Mouse (Mus musculus) telencephalon, adult 2 months (tissue): ENCODE measurements around the gene Man2a2.
"Not testable (repeated sequence)": the region's sequence is repeated elsewhere in the genome, so short reads cannot be mapped to it uniquely, and the experiment has no call there.

ENCODE experiments used
- DNase-seq: peaks from one replicate; pipeline ENCODE4 v3.0.0-alpha.2; 2011; ENCODE audit warnings: low read depth, low spot score

Gene Man2a2

DNA sequence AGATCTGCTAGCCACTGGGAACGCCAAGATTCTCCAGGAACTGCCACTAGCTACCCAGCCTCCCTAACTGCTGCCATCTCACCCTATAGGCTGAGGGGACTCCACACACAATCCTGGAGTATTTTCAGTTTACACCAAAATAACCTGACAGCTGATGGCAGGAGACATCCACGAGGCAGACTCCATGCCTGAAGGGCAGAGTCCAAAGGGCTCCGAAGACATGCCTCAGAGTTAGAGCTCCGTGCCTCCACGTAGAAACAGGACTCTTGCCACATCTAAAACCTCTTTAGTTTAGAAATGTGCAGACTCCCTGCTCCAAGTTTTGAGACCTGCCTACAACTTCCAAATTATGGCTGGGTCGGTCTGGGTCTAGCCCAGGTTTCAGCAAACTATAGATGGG lies 29.4 kb upstream of the Man2a2 start:
- DNase-seq: no peak

DNA sequence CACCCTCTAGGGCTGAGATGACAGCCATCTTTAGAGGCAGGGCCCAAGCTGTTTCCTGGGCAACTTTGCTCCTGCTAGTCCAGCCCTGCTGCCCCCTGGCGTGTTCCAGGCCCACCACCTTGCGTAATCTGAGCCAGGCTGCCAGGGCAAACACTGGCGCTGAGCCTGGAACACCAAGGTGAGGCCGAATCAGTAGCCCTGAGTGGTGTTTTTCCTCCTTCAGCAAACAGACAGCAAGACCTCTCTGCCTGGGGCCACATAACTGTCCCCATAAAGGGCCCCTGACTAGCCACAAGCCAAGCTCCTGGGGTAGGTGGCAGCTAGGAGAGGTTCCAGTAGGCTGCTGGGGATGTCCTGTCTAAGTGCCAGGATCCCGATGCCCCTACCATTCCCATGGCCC lies 28.9 kb upstream of the Man2a2 start:
- no peak for DNase-seq

DNA sequence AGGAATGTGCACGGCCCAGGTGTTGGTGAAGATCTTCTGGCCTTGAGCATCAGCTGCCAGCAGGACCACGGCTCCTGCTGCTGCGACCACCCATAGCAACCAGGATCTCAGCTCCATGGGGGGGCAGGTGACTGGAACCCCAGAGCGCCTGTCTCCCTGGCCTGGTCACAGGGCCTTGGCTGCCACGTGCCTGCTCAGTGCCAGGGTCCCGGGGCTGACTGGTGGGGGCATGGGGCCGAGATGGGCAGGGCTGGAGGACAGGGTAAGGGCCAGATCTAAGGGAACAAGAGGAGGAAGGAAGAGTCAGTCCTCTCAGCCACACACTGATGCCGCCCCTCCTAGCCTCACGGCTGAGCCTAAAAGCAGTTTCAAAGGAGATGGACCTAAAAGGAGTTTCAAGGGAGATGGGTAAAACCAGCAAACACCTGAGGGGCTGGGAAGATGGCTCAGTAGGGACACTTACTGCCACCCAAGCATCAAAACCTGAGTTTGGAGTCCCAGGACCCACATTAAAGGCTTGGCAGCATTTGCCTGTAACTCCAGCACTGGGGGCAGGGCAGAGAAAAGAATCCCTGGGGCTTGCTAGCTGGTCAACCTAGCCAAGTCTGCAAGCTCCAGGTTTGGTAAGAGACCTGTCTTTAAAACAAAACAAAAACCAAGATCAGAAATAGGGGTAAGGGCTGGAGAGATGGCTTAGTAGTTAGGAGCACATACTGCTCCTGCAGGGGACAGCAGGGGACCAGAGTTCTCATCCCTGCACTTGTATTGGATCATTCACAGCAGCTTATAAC lies 27.7 kb upstream of the Man2a2 start:
- DNase-seq: no peak

- DNase-seq: peak; percentile 40
These were observed 26.8 kb upstream of the Man2a2 start for GRCm38 (mm10) chr7:80397986-80398385.

GRCm38 (mm10) chr7:80396427-80396826 lies 25.3 kb upstream of the Man2a2 start:
- DNase-seq: not testable (repeated sequence)

- DNase-seq: no peak
These were observed 23.4 kb upstream of the Man2a2 start for GRCm38 (mm10) chr7:80394600-80394999.

DNA sequence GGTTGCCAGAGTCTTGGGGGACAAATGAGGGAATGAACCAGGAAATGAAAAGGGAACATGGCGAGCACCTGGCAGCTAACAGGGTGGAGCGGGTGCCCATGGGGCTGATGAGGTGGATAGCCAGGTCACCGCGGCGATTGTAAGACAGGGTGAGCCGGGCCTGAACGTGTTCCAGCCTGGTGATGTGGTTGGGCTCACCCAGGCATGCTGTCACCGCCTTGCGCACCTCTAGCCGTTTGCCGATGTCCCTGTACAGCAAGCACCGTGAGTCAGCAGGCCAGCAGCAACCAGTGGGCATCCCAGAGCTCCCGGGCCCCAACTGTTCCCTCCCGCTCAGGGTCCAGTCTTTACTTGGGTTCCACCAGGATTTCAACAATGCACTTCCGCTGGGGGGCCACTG lies 20.9 kb upstream of the Man2a2 start:
- DNase-seq: no peak

DNA sequence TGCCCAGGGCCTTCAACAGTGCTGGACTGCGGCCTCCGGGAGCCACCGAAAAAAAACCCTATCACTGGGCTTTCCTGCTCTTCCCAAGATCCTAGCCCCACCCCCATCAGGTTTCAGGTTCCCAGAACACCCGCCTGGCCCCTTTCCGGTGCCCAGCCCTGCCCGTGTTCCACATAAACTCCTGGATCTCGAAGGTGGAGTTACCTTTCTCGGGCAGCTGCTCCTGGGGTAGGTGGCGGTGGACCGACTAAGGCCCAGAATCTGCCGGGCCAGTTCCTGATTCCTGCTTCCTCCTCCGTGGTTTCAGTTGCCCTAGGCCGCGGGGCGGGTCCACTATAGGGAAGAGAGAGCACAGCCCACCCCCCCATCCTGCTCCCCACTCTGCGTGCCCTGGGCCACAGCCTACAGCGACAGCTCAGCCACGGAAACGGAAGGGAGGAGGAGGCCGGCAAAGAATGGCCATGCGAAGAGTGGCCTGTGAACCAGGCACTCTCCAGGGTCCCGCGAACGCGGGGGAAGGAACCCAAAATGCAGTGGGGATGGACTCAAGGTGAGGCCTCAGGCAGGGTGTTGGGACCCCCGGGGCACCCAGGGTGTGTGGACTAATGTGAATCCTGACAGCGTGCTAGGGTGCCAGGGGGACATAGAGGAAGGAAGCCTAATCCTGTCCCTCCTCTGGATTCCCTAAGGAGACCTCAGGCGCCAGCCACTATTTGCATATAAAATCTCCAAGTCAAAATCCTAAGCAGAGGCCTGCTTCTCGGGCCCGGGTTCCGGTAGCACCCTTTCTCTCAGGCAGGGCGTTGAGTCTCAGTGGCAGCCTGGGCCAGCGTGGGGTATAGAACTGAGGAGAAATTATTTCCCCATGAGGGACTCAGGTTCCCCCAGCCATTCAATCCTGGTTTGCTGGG lies 16.7 kb upstream of the Man2a2 start, which contains the start of gene Fes:
Gene Fes, minus strand, starts transcription at position 314 of the 911 bp plus-strand sequence.
- DNase-seq: no peak

DNA sequence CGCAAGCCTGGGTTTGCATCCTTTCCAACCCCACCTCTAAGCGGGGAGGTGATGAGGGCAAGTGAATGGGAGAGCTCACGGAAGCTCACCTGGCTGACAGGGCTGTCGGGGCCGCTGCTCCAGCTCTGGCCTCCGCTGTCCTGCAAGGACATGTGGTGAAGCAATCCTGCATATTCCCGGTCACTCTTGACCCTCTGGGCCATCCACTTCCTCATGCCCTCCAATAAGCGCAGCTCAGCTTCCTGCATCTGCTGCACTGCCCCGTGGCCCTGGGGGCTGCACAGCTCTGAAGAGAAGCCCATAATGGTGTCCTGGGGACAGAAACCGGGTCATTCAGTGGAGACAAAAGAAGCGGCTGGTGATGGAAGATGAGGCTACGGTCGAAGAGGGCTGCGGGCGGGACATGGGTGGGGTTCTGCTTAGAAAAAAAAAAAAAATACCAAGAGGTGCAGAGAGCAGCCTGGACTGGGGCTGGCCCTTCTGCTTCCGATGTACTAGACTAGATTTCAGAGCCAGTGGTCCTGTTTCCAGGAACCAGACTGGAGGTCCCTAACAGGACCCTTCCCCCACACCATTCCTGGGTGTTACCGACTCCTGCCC lies 16.0 kb upstream of the Man2a2 start:
- DNase-seq: no peak

- DNase-seq: peak; percentile 72
These were observed 15.2 kb upstream of the Man2a2 start for GRCm38 (mm10) chr7:80386235-80386930.

DNA sequence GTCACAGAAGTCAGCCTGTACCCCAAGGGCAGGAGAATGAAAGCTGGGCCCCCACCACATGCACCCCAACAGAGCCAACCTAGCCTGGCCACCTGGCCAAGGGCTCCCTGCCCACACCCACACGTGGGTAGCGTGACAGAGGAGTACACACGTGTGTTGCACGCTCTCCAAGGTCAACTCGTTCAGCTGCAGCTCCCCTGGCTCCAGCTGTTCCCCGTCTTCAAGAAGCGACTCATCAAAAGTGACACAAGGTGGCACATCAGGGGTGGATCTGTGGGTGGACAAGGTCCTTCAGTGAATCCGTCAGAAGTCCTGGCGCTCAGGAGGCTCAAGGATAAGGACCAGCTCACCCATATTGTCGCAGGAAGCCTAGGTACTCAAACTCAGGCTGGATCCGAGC lies 11.7 kb upstream of the Man2a2 start:
- DNase-seq: no peak

DNA sequence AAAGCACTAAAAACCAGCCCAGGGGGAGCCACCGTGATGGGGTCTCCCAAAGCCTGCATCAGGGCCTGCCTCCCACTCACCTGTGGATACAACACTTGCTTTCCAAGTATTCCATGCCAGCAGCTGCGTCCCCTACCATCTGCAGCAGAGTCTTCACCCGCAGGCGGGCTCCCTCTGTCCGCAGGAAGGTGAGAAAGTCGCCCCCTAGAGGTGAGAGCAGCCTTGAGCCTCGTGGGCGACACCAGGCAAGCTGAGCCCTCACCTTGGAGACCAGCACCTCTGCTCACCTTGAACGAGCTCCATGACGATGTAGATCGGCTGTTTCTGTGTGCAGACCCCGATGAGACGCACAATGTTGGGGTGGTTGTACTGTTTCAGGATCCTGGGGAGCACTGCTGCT lies 8.4 kb upstream of the Man2a2 start:
- no peak for DNase-seq

- DNase-seq: no peak
These were observed 6.3 kb upstream of the Man2a2 start for GRCm38 (mm10) chr7:80377471-80377870.

- no peak for DNase-seq
These were observed 5.0 kb upstream of the Man2a2 start for GRCm38 (mm10) chr7:80376192-80376591.

- DNase-seq: no peak
These were observed 4.3 kb upstream of the Man2a2 start for GRCm38 (mm10) chr7:80375376-80376039.

DNA sequence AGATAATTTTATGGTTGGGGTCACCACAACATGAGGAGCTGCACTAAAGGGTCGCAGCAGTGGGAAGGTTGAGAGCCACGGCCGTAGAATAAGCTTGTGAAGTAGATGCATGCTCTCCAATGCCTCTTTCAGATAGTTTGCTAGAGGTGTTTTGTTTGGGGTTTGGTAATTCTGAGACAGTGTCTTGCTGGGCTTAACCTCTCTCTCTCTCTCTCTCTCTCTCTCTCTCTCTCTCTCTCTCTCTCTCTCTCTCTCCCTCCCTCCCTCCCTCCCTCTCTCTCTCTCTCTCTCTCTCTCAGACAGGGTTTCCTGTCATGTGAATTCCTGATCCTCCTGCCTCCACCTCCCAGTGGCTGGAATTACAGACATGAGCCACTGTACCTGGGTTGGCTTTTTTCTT lies 3.6 kb upstream of the Man2a2 start:
- DNase-seq: no peak

- DNase-seq: no peak
These were observed 3.1 kb upstream of the Man2a2 start for GRCm38 (mm10) chr7:80374280-80374679.

DNA sequence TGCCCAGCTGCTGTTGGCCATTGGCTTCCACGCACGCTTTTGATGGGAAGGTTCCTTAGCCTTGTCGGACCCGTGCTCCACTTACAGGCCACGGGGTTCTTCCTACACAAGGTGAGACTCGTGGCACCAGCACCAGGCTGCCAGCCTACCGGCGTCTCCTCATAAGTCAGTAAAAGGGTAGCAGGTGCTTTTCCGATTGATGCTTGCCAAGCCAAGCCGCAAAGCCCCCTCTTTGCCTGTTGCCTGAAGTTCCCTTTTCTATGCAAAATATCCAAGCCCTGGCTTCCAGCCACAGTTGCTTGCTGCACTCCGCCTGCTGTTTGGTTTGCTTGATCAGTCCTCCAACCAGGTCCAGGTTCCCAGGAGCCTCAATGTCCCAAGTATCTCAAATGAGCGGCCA lies 2.7 kb upstream of the Man2a2 start:
- no peak for DNase-seq

- DNase-seq: no peak
These were observed 2.2 kb upstream of the Man2a2 start for GRCm38 (mm10) chr7:80373352-80373751.

DNA sequence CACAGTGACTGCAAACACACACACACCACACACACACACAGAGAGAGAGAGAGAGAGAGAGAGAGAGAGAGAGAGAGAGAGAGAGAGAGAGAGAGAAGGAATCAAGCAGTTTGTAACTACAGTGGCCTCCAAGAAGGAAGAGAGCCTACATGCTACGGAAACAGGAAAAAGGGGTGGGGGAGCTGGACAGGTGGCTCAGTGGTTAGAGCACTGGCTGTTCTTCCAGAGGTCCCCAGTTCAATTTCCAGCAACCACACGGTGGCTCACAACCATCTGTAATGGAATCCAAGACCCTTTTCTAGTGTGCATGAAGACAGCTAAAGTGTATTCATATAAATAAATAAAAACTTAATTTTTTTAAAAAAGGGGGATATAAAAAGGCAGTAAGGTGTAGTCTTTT lies 1.5 kb upstream of the Man2a2 start:
- no peak for DNase-seq

DNA sequence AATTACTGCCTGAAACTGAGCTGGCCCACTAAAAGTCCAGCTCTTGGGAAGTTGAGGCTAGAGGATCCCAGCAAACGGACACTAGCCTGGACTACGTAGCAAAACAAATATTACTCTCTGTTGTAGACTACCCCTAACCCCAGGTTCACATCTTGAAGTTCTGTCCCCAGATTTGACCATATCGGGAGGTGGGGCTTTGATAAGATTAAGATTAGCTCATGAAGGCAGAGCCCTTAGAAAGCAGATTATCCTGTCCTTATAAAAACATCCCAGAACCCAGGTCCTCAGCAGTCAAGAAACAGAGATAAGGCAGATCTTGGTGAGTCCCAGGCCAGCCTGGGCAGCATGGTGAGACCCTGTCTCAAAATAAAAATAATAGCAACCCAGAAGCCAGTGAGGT lies 991 bp upstream of the Man2a2 start:
- DNase-seq: no peak
